Mouse (Mus musculus): ENCODE data around the gene Uqcrq. TPM values are rescaled to one million over a fixed set of nuclear protein-coding genes. Genes with fewer than 3 reads are reported as not detected.

Gene Uqcrq
- 590 and 612 TPM in 2 replicates for polyA plus RNA-seq (2016; fragmentation: Nextera tagmentation; extraction: Ambion mirVana)

GRCm38 (mm10) chr11:53430670-53431346 lies at the start of gene Uqcrq, which contains the start of gene Gdf9:
Gene Uqcrq, minus strand, starts transcription at chr11:53430831.
Gene Gdf9, plus strand, starts transcription at chr11:53431023.
- peak within 1 kb of the TSS; percentile 96 for H3K4me3 ChIP-seq
- H3K4me1 ChIP-seq, result peaks cover 20% of the 10 kb centered on the region
- no peaks in the 10 kb centered on the region for H3K9me3 ChIP-seq
- H3K27ac ChIP-seq, result peak within 1 kb of the TSS; percentile 89
- under 1% methylated on average over 44 of the region's 44 CpGs for WGBS
- peaks cover 26% of the 10 kb centered on the region for H3K36me3 ChIP-seq (replicated peaks)
- DNase-seq (ENCODE audit: extremely low spot score, low spot score), result peak; percentile 97
- H3K27me3 ChIP-seq (ENCODE audit: poor library complexity, severe bottlenecking), result no peaks in the 10 kb centered on the region

GRCm38 (mm10) chr11:53479783-53480301 lies 49.2 kb upstream of the Uqcrq start, which contains the start of the genes Gm9945 and Sowaha:
Gene Gm9945, plus strand, starts transcription at chr11:53480166.
Gene Sowaha, minus strand, starts transcription at chr11:53480274.
- H3K36me3 ChIP-seq (replicated peaks), result peaks cover 4% of the 10 kb centered on the region; the same call in 1 of the 2 replicates
- DNase-seq (ENCODE audit: extremely low spot score, low spot score), result no peak
- peaks cover 11% of the 10 kb centered on the region; the same call in 1 of the 2 replicates for H3K9me3 ChIP-seq
- H3K4me1 ChIP-seq, result peaks cover 39% of the 10 kb centered on the region
- peak within 1 kb of the TSS; percentile 54 for H3K4me3 ChIP-seq
- peak within 1 kb of the TSS; percentile 48 for H3K27ac ChIP-seq
- H3K27me3 ChIP-seq (ENCODE audit: poor library complexity, severe bottlenecking), result peaks cover 89% of the 10 kb centered on the region
- 4% methylated on average over 40 of the region's 40 CpGs for WGBS

DNA sequence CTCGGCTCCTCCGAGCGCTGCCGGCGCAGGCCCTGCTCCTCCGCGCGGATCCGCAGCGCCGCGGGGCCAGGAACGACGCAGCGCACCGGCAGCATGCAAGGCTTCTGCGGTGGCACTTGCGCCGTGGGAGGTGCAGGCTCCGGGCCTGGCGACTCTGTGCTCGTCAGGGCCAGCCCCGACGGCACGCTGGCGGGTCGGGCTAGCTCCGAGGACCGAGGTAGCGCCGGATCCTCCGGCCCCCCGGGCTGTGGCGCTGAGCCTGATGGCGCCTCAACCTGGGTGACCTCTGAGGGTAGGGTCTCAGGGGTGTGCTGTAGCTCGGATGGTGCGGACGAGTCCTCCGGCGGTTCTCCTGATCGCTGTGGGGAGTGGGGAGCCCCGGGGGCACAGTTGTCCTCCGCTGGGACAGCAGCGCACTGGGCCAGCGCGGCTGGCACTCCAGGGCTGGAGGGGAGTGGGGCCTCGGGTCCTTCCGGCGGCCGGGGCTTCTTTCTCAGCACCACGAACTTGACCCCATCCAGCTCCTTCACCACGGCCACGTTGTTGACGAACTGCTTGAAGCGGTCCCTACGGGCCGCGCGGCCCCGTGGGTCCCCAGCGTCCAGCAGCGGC lies 48.6 kb upstream of the Uqcrq start:
- peak overlapping the region; percentile 48 for H3K27ac ChIP-seq
- H3K36me3 ChIP-seq (replicated peaks), result peaks cover 4% of the 10 kb centered on the region; the same call in 1 of the 2 replicates
- WGBS, result 2% methylated on average over 62 of the region's 62 CpGs
- no peak for DNase-seq (ENCODE audit: extremely low spot score, low spot score)
- H3K4me1 ChIP-seq, result peaks cover 40% of the 10 kb centered on the region
- H3K27me3 ChIP-seq (ENCODE audit: poor library complexity, severe bottlenecking), result peaks cover 94% of the 10 kb centered on the region
- H3K9me3 ChIP-seq, result peaks cover 11% of the 10 kb centered on the region; the same call in 1 of the 2 replicates
- peak overlapping the region; percentile 54 for H3K4me3 ChIP-seq

DNA sequence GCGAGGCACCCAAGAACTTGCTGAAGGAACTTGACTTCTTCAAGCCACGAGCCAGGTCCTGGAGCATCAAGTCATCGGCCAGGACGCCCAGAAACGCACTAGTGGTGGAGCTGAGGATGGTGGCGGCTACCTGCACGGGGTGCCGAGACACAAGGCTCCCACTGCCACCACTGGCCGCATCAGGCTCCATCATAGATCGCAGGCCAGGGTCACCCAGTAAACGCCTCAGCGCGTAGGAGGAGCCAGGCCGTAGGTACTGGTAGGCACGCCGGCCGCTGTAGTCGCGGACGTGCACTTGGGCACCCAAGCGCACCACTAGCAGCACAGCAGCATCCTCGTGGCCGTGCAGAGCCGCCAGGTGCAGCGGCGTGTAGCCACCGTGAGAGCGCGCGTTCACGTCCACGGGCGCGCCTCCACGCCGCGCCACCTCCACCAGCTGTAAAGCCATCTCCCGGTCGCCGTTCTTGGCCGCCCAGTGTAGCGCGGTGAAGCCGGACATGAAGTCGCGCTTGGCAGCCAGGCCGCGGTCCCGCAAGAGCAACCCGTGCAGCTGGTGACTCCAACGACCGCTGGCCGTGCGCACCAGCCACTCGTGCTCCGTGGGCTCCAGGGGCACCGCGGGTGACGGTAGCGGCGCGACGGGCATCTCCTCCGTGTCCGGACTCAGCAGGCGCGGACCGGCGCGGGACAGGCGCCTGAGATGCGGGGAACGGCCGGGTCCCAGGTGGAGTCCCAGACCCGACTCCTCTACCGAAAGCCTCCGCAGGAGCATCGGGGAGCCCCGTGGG lies 47.9 kb upstream of the Uqcrq start:
- 4% methylated on average over 79 of the region's 79 CpGs for WGBS
- H3K4me1 ChIP-seq, result peaks cover 40% of the 10 kb centered on the region
- peaks cover 11% of the 10 kb centered on the region; the same call in 1 of the 2 replicates for H3K9me3 ChIP-seq
- peak overlapping the region; percentile 54 for H3K4me3 ChIP-seq
- peak; percentile 54 for DNase-seq (ENCODE audit: extremely low spot score, low spot score)
- H3K36me3 ChIP-seq (replicated peaks), result peaks cover 4% of the 10 kb centered on the region; the same call in 1 of the 2 replicates
- H3K27me3 ChIP-seq (ENCODE audit: poor library complexity, severe bottlenecking), result peaks cover 96% of the 10 kb centered on the region
- peak overlapping the region; percentile 48 for H3K27ac ChIP-seq

GRCm38 (mm10) chr11:53477833-53478232 lies 47.2 kb upstream of the Uqcrq start:
- no peak overlapping the region for H3K4me3 ChIP-seq
- H3K36me3 ChIP-seq (replicated peaks), result peaks cover 4% of the 10 kb centered on the region; the same call in 1 of the 2 replicates
- 42% methylated on average over 7 of the region's 7 CpGs for WGBS
- H3K27ac ChIP-seq, result no peak overlapping the region
- no peak for DNase-seq (ENCODE audit: extremely low spot score, low spot score)
- H3K27me3 ChIP-seq (ENCODE audit: poor library complexity, severe bottlenecking), result peaks cover 98% of the 10 kb centered on the region
- peaks cover 40% of the 10 kb centered on the region for H3K4me1 ChIP-seq
- peaks cover 11% of the 10 kb centered on the region; the same call in 1 of the 2 replicates for H3K9me3 ChIP-seq

DNA sequence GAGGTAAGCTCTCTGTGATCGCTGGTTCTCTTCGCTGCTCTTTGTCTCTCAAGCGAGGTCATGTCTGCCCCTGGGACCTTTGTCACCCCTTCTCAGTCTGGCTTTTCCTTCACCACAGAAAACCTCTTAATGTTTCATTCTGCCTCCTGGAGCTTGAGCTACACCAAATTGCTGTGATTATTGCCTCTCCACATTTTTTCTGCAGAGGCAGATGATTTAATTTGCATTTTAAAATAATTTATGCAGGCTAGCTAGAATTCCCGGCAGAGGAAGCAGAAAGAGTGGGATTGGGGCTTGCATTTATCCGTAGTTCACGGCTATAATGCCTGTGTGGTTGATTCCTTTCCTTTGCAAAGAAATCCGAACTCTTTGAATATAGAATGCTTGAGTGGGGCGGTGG lies 45.0 kb upstream of the Uqcrq start:
- DNase-seq (ENCODE audit: extremely low spot score, low spot score), result no peak
- H3K4me1 ChIP-seq, result peaks cover 48% of the 10 kb centered on the region
- H3K27me3 ChIP-seq (ENCODE audit: poor library complexity, severe bottlenecking), result peaks cover 100% of the 10 kb centered on the region
- no peak overlapping the region for H3K27ac ChIP-seq
- H3K36me3 ChIP-seq (replicated peaks), result peaks cover 4% of the 10 kb centered on the region; the same call in 1 of the 2 replicates
- WGBS, result 33% methylated on average over 8 of the region's 8 CpGs
- no peak overlapping the region for H3K4me3 ChIP-seq
- H3K9me3 ChIP-seq, result peaks cover 10% of the 10 kb centered on the region; the same call in 1 of the 2 replicates

- Histone ChIP-seq H3K4me1 (peaks cover 39% of the 10 kb centered on the region), H3K27me3 (ENCODE audit: poor library complexity, severe bottlenecking) (peaks cover 100% of the 10 kb centered on the region), H3K36me3 (replicated peaks) (no peaks in the 10 kb centered on the region), H3K4me3 (no peak overlapping the region), H3K27ac (no peak overlapping the region), H3K9me3 (no peaks in the 10 kb centered on the region)
- WGBS, result 81% methylated on average over 3 of the region's 3 CpGs
- DNase-seq (ENCODE audit: extremely low spot score, low spot score), result no peak
These were observed 42.1 kb upstream of the Uqcrq start for GRCm38 (mm10) chr11:53472709-53473108.

DNA sequence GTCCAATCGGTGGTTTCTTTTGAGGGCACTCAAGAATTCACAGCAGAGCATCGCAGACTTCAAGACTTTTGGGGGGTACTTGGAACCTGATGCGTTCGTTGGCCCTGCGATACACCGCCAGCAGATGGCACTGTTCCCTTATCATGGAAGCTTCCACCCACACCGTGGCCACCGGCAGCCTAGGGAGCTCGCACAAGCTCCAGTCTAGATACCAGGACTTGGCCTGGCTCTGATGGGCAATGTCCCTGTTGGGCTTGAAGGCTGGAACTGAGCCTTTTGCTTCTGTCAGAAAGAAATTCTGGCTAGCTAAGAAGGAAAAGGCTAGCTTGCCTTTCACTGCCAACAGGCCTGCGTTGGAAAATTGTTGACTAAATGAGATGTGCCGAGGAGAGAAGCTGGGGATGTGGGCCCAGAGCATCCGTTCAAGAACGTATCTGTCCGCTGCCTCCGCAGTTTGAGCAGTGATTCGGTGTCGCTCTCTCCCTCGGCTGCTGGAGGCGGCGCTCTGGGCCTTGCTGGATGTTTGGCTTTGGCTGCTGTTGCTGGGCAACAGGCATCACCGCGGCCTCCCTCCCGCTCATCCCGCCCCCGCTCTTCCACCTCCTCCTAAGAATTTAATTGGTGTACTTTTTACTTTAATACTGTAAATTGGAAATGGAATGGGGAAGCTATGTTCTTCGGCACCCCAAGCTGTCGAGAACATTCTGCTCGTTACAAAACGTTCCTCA lies 39.5 kb upstream of the Uqcrq start, which contains the start of gene Gm9837:
TSS of gene Gm9837 (minus strand) at position 512 of the 728 bp plus-strand sequence.
- DNase-seq (ENCODE audit: extremely low spot score, low spot score), result peak; percentile 89
- no peaks in the 10 kb centered on the region for H3K9me3 ChIP-seq
- H3K4me3 ChIP-seq, result peak within 1 kb of the TSS; percentile 43
- H3K27ac ChIP-seq, result peak within 1 kb of the TSS; percentile 44; the same call in 1 of the 2 replicates
- H3K27me3 ChIP-seq (ENCODE audit: poor library complexity, severe bottlenecking), result peaks cover 100% of the 10 kb centered on the region
- WGBS, result 3% methylated on average over 29 of the region's 29 CpGs
- H3K4me1 ChIP-seq, result peaks cover 39% of the 10 kb centered on the region
- H3K36me3 ChIP-seq (replicated peaks), result no peaks in the 10 kb centered on the region

DNA sequence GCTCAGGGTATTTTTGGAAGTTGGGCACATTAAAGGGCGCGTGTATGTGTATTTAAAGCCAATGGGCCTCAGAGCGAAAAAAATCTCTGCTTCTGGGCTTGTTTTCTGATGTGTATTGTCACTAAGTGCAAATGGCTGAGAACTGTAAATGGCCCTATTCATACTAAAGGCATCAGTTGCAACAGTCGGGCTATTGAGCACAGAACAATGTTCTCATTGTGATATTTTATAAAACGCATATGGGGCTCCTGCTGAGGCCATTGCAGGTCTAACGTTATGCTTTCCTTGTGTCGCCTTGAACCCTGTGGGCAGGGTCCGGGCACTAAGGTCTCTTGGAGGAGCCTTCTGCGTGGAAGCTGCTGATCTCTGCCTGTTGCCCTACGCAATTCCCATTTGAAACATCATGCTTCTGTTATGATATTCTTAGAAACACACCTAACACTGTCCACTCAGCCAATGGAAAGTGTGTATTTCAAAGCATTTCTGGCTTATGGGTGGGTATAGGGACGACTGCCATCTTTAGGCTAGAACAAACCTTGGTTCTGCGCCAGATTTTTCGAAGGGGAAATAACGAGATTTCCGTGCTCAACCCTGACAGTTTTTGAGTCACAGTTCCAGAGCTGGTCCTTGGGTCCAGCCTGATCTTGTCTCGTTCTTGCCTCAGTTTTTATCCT lies 38.8 kb upstream of the Uqcrq start:
- no peak overlapping the region for H3K27ac ChIP-seq
- H3K27me3 ChIP-seq (ENCODE audit: poor library complexity, severe bottlenecking), result peaks cover 100% of the 10 kb centered on the region
- no peak for DNase-seq (ENCODE audit: extremely low spot score, low spot score)
- H3K9me3 ChIP-seq, result peaks cover 6% of the 10 kb centered on the region; the same call in 1 of the 2 replicates
- no peaks in the 10 kb centered on the region for H3K36me3 ChIP-seq (replicated peaks)
- peak overlapping the region; percentile 43 for H3K4me3 ChIP-seq
- peaks cover 35% of the 10 kb centered on the region for H3K4me1 ChIP-seq
- WGBS, result 37% methylated on average over 16 of the region's 16 CpGs

GRCm38 (mm10) chr11:53466231-53466971 lies 35.8 kb upstream of the Uqcrq start:
- Histone ChIP-seq H3K27me3 (ENCODE audit: poor library complexity, severe bottlenecking) (peaks cover 100% of the 10 kb centered on the region), H3K4me3 (peak overlapping the region; percentile 39), H3K36me3 (replicated peaks) (no peaks in the 10 kb centered on the region), H3K4me1 (peaks cover 55% of the 10 kb centered on the region), H3K27ac (peak overlapping the region; percentile 58), H3K9me3 (peaks cover 8% of the 10 kb centered on the region; the same call in 1 of the 2 replicates)
- WGBS, result 6% methylated on average over 40 of the region's 40 CpGs
- peak; percentile 83 for DNase-seq (ENCODE audit: extremely low spot score, low spot score)

Measured in forebrain, embryonic 10.5 days (tissue).